Mouse (Mus musculus) C2C12 (cell line): ENCODE data around the gene Il1rl1.

Source experiments
- CTCF ChIP-seq: IDR thresholded peaks from one replicate; pipeline ENCODE4 v1.5.1; 2011; ENCODE audit not compliant: control insufficient read depth, insufficient read depth, insufficient read length
- FOSL1 ChIP-seq: IDR thresholded peaks from one replicate; pipeline ENCODE4 v1.8.0; 2011; ENCODE audit warnings: mild to moderate bottlenecking, low read length; ENCODE audit not compliant: poor library complexity, insufficient read depth, severe bottlenecking
- MAX ChIP-seq: IDR thresholded peaks from one replicate; pipeline ENCODE4 v1.6.1; 2011; ENCODE audit warnings: mild to moderate bottlenecking, control low read depth
- MYOD1 ChIP-seq: IDR thresholded peaks from one replicate; pipeline ENCODE4 v1.6.1; 2011; ENCODE audit warnings: low read depth; ENCODE audit not compliant: control insufficient read depth, insufficient read length
- MYOG ChIP-seq: IDR thresholded peaks from one replicate; pipeline ENCODE4 v1.6.1; 2011; ENCODE audit not compliant: control insufficient read depth, insufficient read length; ENCODE audit errors: extremely low read depth
- USF1 ChIP-seq: IDR thresholded peaks from one replicate; pipeline ENCODE4 v1.6.1; 2011; ENCODE audit warnings: low read depth, mild to moderate bottlenecking, control low read depth, moderate library complexity

GRCm38 (mm10) chr1:40437340-40437739, 8.0 kb downstream of the Il1rl1 start:
- no peak for TF ChIP-seq FOSL1
- TF ChIP-seq CTCF = no peak
- TF ChIP-seq USF1 = no peak
- no peak for TF ChIP-seq MYOD1
- no peak for TF ChIP-seq MAX
- TF ChIP-seq MYOG = no peak
